Mouse (Mus musculus) kidney, postnatal 4 days (tissue): Measurements from ENCODE around the gene Sds.
A peak's percentile ranks its signal among the peaks of the same experiment; 100 is the strongest.

ENCODE experiments used
- DNase-seq, 2 experiments: peaks; one replicate each; pipeline ENCODE4 v3.0.0; 2021; ENCODE audit warnings: mixed read lengths in 2 of 2

The Sds gene

DNA sequence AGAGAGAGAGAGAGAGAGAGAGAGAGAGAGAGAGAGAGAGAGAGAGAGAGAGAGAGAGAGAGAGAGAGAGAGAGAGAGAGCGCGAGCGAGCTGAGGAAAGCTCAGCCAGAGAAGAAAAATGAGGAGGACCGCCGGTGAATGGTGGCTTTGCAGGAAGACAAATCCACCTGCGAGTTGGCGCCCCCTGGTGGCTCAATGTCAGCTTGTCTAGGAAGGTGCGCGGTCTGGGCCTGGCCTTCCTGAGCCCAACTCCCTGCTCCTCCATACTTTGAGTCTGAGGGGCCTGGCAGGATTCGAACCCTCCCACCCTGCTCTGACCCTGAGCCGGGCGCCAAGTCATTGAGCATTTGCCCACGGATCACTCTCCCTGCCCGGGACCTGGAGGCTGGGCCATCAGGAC lies 35.6 kb upstream of the Sds start:
- DNase-seq, result peak; percentile 96 to 98

- DNase-seq, result peak; percentile 64 to 73
These were observed 29.0 kb upstream of the Sds start for GRCm38 (mm10) chr5:120447305-120447704.

- DNase-seq, result no peak
These were observed 21.5 kb upstream of the Sds start for GRCm38 (mm10) chr5:120454756-120455337.

DNA sequence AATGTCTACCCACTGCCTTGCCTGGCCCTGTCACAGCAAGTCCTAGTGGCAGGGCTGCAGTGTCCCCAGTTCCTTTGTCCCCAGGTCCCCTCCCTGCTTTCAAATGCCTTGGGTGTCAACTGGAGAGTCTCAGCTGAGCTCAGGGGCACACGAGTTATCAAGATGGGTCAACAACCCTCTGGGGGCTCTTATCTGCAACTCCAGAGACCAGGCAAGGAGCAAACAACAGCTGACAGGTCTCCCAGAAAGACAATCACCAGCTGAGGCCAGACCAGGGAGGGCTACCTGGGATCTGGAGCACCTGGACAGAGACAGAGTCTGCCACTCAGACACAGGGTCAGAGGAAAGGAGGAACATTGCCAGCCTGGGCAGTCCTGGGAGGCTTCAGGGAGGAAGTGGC lies 20.1 kb upstream of the Sds start:
- no peak for DNase-seq

- no peak for DNase-seq
These were observed 19.3 kb upstream of the Sds start for GRCm38 (mm10) chr5:120456841-120457554.

GRCm38 (mm10) chr5:120457628-120458027 lies 18.7 kb upstream of the Sds start:
- DNase-seq, result peak; percentile 87 to 88

GRCm38 (mm10) chr5:120459133-120459532 lies 17.2 kb upstream of the Sds start:
- DNase-seq, result no peak

- peak in 1 of 2 experiments; percentile 22 for DNase-seq
These were observed 14.4 kb upstream of the Sds start for GRCm38 (mm10) chr5:120461902-120462301.

DNA sequence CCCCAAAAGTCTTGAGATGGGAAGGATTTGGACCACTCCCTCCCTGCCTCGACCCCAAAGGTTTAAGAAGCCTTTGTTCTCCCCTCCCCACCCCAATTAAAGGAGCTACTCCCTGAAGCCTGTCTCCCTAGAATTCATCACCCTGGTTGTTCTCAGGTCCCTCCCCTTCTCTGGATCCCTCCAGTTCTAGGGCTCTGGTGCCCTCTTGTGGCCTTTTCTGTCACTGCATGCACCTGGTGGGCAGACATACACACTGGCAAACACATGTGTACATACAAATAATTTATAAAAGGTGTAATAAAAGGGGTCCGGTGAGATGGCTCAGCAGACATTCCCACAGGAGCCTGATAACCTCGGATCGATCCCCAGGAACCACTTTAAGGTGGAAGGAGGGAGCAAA lies 12.0 kb upstream of the Sds start:
- peak; percentile 45 to 47 for DNase-seq

DNA sequence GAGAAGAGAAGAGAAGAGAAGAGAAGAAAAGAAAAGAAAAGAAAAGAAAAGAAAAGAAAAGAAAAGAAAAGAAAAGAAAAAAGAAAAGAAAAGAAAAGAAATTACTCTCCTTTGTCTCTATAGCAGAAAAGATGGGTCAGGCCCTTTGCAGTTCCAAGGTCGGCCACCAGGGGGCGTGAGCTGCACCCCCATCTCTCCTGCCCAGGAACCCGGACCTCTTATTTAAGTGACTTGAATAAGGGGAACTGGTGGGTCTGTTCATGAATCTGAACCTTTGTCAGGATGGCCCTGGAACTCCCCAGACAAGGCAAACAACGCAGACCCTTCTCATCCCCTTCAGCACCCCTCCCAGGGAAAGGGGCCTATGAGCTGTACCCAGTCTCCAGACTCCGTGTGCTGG lies 11.3 kb upstream of the Sds start:
- DNase-seq, result peak; percentile 58 to 59

DNA sequence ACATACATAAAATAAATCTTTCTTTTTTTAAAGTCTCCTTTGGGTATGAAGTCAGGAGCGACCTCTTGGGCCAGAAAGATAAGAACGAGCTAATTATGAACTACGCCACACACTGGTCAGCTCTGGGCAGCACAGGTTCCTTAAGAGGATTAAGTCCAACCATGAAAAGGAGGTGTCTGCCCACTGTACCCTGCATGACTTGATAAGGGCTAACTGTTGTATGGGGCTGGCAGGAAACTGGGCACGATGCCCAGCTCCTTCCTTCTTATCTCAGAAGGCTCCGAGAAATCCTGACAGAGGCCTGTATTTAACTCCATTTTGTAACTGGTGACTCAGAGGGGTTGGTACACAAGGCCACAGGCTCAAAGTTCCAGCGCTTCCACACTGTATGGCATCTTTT lies 10.5 kb upstream of the Sds start:
- peak in 1 of 2 experiments; percentile 33 for DNase-seq

DNA sequence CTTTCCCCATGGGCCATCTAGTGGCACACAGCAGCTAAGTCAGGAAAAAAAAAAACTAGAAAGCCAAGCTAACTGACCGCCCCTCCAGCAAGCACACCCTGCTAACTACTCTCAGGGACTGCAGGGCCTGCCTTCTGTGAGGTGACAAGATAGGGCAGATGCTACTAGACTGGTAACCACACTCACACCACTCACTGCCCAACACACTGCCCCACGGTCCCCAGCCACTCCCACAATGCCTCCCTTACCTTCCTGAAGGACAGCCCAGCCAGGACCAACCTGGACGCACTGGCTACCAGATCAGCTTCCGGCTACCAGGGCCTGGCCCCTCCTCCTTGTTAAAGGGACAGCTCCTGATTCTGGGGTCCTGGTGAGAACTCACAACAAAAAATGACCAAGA lies 9.3 kb upstream of the Sds start:
- peak; percentile 62 to 76 for DNase-seq

DNA sequence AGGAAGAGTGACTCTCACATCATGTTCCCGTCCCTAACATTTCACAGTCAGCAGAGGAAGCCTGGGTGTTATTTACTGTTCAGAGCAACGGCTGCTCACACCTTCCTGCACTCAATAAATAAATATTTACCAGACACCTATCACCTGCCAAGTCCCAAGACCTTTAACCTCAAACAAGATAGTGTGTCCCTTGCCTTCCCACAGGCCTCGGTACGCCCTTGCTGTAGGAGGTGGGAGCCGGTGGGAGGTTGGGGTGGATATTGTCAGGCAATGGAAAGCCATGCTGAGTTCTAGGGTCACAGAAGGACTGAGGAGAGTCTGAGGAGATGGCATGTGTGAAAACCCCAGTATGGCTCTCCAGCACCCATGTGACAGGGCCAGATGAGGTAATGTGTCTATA lies 8.0 kb upstream of the Sds start:
- DNase-seq, result no peak

DNA sequence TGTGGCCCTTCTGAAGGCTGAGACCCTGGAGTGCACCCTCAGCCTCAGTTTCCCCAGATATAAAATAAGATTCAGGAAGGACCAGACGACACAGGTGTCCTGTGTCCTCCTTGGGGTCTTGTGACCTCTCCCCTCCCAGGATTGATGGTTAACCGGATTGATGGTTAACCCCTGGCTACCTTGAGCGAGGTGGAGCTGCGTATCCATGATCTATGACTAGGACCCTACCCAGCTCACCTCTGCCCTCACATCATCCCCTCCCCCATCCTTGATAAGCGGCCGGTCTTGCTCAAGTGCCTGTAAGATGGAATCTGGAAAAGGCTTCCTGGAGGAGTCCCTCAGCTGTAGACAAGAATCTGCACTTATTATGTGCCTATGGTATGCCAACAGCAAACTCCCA lies 7.5 kb upstream of the Sds start:
- DNase-seq, result no peak

DNA sequence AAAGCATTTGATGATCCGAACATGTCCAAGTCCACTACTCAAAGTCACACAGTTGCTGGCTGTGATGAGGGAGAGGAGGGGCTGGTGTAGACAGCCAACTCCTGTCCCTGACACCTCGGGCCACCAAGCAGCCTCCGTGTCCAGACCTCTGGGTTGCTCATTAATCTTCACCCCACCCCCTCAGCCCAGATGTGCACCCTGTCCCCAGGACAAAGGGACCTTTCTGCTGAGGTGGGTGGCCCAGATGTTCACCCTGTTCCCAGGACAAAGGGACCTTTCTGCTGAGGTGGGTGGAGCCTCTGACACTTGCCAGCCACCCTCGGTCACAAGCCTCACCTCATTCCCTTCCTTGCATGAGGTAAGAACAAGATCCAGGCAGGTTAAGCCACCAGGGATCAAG lies 4.8 kb upstream of the Sds start:
- peak in 1 of 2 experiments; percentile 19 for DNase-seq

DNA sequence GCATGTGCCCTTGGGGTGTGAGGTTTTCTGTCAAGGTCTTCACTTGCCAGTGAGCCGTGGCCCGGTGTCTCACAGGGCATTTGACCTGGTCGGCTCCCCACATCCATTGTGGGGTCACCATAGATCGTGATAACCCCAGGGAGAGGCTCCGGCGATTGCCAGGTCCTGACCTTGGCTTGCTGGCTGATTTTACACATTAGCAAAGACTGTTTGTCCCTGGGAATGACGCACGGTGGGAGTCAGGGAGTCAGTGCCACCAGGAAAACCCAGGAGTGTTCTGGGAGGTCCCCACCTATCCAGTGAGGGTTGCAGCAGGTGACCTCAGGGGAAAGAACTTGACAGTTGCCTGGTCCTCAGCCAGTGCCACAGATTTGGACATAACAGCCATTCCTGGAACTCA lies 3.6 kb upstream of the Sds start, which contains the start of gene Sdsl:
Gene Sdsl, minus strand, starts transcription at position 41 of the 400 bp plus-strand sequence.
- no peak for DNase-seq

DNA sequence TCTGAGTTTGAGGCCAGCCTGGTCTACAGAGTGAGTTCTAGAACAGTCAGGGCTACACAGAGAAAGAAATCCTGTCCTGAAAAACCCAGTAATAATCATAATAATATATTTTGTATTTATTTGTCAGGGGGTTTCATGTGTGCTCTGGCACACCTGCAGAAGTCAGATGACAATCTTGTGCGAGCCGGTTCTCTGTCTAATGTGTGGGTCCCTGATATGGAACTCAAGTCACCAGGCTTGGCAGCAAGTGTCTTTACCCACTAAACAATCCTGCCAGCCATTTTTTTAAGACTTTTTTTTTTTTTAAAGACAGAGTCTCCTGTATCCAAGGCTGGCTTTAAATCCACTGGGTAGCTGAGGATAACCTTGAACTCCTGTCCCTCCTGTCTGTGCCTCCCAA lies 3.0 kb upstream of the Sds start:
- DNase-seq, result no peak

GRCm38 (mm10) chr5:120475861-120476260 lies 465 bp upstream of the Sds start:
- DNase-seq, result no peak

DNA sequence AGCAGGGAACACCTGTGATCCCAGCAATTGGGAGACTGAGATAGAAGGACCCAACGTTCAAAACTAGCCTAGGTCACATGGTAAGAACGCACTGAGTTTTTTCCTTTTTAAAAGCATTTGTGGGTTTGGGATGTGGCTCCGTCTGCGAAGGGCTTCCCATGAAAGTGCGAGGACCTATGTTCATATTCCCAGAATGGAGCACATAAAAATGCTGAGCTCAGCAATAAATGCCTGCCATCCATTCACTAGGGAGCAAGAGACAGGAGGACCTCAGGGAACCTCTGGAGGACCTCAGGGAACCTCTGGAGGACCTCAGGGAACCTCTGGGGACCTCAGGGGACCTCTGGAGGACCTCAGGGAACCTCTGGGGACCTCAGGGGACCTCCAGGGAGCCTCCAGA lies 1.7 kb downstream of the Sds start:
- DNase-seq, result no peak

- DNase-seq, result no peak
These were observed 3.2 kb downstream of the Sds start for GRCm38 (mm10) chr5:120479538-120479937.

GRCm38 (mm10) chr5:120481205-120481604 lies 4.9 kb downstream of the Sds start:
- DNase-seq, result no peak

DNA sequence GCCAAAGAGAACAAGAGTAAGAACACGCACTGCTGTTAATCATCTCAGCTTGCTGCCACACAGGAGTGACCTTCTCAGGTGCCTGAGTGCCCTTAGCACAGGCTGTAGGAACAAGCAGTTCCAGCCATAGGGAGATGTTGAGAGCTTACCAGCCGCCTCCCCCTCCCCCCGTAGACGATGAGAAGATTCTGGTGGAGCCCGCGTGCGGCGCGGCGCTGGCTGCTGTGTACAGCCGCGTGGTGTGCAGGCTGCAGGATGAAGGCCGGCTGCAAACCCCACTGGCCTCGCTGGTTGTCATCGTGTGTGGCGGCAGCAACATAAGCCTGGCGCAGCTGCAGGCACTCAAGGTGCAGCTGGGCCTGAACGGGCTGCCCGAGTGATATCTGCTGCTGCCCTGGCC lies 7.1 kb downstream of the Sds start:
- no peak for DNase-seq

- no peak for DNase-seq
These were observed 11.5 kb downstream of the Sds start for GRCm38 (mm10) chr5:120487844-120488243.

DNA sequence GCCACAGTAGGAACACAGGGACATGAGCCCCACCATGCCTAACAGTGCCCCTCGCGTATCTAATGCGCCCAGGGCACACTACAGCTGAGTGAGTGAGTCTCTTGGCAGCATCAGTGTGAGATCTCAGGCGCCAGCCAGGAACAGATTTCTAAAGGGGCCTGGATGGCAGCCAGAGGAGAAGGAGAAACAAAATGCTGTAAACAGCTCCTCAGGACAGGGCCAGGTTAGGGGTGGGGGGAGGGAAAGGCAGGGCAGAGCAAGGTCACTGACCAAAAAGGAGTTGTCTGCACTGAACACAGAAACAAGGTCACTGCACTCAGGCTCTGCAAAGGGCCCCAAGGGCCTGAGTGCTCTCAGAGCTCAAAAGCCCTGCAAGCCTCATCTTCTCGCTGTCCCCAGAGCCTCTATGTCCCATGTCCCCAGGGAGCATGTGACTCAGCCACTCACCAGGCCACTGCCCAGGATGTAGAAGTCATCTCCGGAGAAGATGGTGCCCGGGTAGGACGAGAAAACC lies 14.4 kb downstream of the Sds start:
- no peak for DNase-seq

DNA sequence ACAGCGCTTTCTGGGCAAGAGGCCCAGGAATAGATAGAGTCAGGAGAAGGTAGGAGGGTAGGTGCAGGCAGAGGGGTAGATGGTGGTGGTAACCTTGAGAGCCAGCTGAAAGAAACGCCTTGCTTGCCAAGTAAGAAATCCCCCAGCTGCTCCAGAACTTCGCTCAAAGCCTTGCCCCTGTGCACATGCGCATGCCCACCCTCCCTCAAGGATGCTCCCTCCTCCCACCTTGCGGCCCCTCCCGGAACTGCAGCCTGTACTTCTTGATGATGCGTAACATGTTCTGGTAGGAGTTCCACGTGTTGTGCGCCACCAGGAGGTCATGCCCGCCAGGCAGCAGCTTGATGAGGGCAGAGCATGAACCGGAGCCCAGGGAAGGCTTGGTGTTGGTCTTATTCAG lies 16.1 kb downstream of the Sds start:
- DNase-seq, result peak; percentile 70 to 75
